Mouse (Mus musculus) E14TG2a.4 (cell line): Measurements from ENCODE around the gene Fam222b.

Experiments used
- CTCF ChIP-seq: conservative IDR thresholded peaks from 2 replicates; pipeline ENCODE4 v1.5.1; 2014; ENCODE audit warnings: low read length
- NANOG ChIP-seq: IDR thresholded peaks from 2 replicates; pipeline ENCODE4 v1.6.1; 2014; ENCODE audit warnings: borderline replicate concordance, low read length, mixed read lengths
- POU5F1 ChIP-seq: IDR thresholded peaks from 2 replicates; pipeline ENCODE4 v1.6.1; 2014; ENCODE audit warnings: low read length, borderline replicate concordance

- TF ChIP-seq CTCF (no peak), NANOG (no peak), POU5F1 (no peak)
Measured at GRCm38 (mm10) chr11:78166640-78167039, 72.2 kb downstream of the Fam222b start.
